Mouse (Mus musculus) brown adipose tissue, adult 24 weeks (tissue): Measurements from ENCODE around the gene Tbc1d7. TPM values are rescaled to one million over a fixed set of nuclear protein-coding genes. Genes with fewer than 3 reads are reported as not detected.
A peak's percentile ranks its signal among the peaks of the same experiment; 100 is the strongest.

Experiments
- H3K27ac ChIP-seq: fragments of 200-500 bp; replicated peaks from 2 replicates; pipeline ENCODE4 v1.5.1; 2012; ENCODE audit warnings: low read depth, mild to moderate bottlenecking, low read length
- H3K4me1 ChIP-seq: fragments of 200-500 bp; 2 replicates; pipeline ENCODE4 v1.6.1; 2012; ENCODE audit warnings: low read length, mixed read lengths; ENCODE audit not compliant: control insufficient read depth, insufficient read depth, insufficient read length
- H3K4me3 ChIP-seq: fragments of 200-500 bp; 2 replicates; pipeline ENCODE4 v1.5.1; 2012; ENCODE audit warnings: low read depth, mild to moderate bottlenecking, low read length, moderate library complexity; ENCODE audit not compliant: insufficient read depth
- polyA plus RNA-seq: library from polyadenylated mRNA; stranded (reverse); fragments of >200 nt; gene quantifications from 2 replicates; pipeline ENCODE4 v1.2.4, GENCODE M21; 2012; ENCODE audit not compliant: missing spikeins, insufficient read depth, insufficient read length

Gene Tbc1d7
- polyA plus RNA-seq, 1 experiment = 27.2 TPM

- H3K4me1 ChIP-seq = peaks cover 14% of the 10 kb centered on the region
- H3K27ac ChIP-seq = no peak overlapping the region
- H3K4me3 ChIP-seq = no peak overlapping the region
Observed at GRCm38 (mm10) chr13:43203234-43203633, 31.9 kb upstream of the Tbc1d7 start.

DNA sequence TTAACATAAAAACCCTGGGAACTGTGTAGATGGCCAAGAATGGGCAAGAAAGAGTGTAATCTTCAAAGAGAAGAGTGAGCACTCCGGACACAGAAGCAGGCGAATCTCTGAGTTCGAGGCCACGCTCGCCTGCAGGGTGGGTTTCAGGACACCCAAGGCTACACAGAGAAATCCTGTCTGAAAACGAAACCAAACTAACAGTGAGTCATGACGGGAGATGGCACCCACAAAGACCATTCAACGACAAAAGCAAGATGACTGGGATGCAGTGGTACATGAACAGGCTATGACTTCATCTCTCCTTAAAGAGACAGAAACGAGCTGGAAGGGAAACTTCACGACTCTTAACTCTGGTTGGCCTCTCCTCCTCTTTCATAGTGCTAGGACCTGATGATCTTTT lies 31.1 kb upstream of the Tbc1d7 start:
- H3K4me1 ChIP-seq = peaks cover 14% of the 10 kb centered on the region
- no peak overlapping the region for H3K4me3 ChIP-seq
- no peak overlapping the region for H3K27ac ChIP-seq

- no peak overlapping the region for H3K4me3 ChIP-seq
- H3K27ac ChIP-seq = no peak overlapping the region
- H3K4me1 ChIP-seq = peaks cover 15% of the 10 kb centered on the region
Observed at GRCm38 (mm10) chr13:43201033-43201432, 29.7 kb upstream of the Tbc1d7 start.

- no peak overlapping the region for H3K4me3 ChIP-seq
Observed at GRCm38 (mm10) chr13:43200473-43200872, 29.2 kb upstream of the Tbc1d7 start.

DNA sequence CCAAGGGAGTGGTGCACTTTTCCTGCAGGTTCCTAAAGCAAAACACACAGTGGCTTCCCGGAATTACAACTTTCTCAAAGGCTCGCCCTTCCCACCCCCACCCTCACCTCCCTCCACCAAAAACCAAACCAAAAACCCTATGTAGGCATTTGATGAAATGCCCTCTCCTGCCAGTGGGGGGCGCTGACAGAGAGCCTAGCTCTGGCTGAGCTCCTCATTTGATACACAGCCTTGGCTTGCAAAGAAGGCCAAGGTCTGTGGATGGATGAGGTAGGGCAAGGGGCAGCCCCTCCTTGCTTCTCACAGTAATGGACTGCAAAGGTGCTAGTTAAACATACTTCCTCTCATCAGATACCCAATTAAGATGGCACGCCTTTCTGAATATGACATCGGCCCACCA lies 28.4 kb upstream of the Tbc1d7 start:
- H3K4me1 ChIP-seq = peaks cover 13% of the 10 kb centered on the region
- H3K4me3 ChIP-seq = no peak overlapping the region
- H3K27ac ChIP-seq = no peak overlapping the region

More at GRCm38 (mm10) chr13:43200473-43200872, 29.2 kb upstream of the Tbc1d7 start:
- H3K27ac ChIP-seq = no peak overlapping the region
- H3K4me1 ChIP-seq = peaks cover 15% of the 10 kb centered on the region

GRCm38 (mm10) chr13:43199282-43199681 lies 28.0 kb upstream of the Tbc1d7 start:
- Histone ChIP-seq H3K4me1 (peaks cover 13% of the 10 kb centered on the region), H3K27ac (no peak overlapping the region), H3K4me3 (no peak overlapping the region)

DNA sequence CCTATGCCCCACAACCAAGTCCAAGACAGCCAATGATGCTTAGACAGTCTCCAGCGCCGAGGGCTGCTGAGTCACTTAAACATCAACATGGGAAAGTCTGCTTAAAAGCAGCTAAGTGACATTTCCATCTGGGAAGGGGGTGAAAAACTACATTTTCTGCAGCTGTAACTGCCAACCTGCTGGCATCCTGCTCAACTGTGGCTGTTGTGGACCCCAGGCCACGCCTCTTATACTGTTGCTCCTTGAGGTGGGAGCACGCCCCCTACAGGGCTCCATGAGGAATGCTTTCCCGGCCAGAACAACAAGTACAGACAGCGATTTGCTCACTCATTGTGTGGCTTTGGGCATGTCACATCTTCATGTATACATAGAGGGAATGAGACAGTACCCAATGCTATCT lies 25.9 kb upstream of the Tbc1d7 start:
- H3K4me1 ChIP-seq = peaks cover 8% of the 10 kb centered on the region
- no peak overlapping the region for H3K4me3 ChIP-seq
- no peak overlapping the region for H3K27ac ChIP-seq

DNA sequence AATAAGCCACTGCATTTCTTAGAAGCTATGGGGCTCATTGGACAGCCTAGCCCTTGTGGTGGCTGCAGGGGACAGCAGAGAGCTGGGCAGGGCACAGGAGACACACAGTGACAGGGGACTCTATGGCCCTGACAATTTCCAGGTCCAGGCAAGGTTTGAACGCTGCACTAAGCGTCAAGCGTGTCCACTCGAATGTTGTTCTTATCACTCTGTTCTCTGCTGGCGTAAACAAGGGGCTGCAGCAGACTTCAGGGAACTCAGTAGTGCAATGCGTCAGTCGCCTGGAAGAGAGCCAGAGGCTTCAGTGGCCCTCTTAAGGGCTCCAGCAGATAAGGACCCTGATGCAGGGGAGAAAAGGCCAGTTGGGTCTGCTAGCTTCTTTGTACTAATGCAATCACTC lies 24.7 kb upstream of the Tbc1d7 start:
- Histone ChIP-seq H3K4me3 (no peak overlapping the region), H3K4me1 (peaks cover 14% of the 10 kb centered on the region), H3K27ac (no peak overlapping the region)

DNA sequence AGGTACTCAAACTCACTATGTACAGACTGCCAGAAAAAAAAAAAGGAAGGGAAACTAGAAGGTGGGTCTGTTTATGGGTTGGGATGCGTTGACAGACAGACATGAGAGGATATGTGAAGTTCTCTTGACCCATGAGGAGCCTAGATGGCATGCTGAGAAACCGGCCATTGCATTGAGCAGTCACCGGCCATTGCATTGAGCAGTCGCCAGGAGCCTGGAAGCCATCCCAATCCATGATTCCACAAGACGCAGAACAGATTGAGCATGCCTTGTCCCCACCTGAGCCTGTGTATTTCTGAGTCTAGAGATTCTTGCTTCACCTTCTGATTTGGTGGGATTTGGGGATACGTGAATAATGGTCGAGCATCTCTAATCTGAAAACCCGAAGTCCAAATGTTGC lies 22.6 kb upstream of the Tbc1d7 start:
- H3K4me1 ChIP-seq = peaks cover 11% of the 10 kb centered on the region; the same call in 1 of the 2 replicates
- no peak overlapping the region for H3K27ac ChIP-seq
- H3K4me3 ChIP-seq = no peak overlapping the region

GRCm38 (mm10) chr13:43193266-43193665 lies 22.0 kb upstream of the Tbc1d7 start:
- Histone ChIP-seq H3K27ac (no peak overlapping the region), H3K4me1 (peaks cover 11% of the 10 kb centered on the region; the same call in 1 of the 2 replicates), H3K4me3 (no peak overlapping the region)

GRCm38 (mm10) chr13:43191741-43192192 lies 20.5 kb upstream of the Tbc1d7 start:
- peaks cover 11% of the 10 kb centered on the region; the same call in 1 of the 2 replicates for H3K4me1 ChIP-seq
- H3K27ac ChIP-seq = no peak overlapping the region
- peak overlapping the region; percentile 12; the same call in 1 of the 2 replicates for H3K4me3 ChIP-seq

DNA sequence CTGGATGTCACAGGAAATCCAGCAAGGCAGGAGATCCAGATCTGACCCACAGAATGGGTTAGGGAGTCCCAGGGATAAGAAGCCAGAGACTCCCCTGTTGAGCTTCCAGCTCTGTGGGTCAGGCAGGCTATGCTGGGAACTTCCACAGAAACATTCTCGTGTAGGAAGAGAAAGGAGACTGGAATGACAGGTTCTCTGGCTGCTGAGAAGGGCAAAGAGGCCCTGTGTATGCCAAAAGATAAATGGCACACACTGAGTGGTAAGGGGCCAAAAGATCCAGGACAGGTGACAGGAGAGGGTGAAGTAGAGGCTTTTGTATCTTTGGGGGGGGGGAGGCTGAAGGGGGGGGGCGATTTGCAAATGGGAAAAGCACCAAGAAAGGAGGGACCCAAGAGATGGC lies 20.0 kb upstream of the Tbc1d7 start:
- peaks cover 11% of the 10 kb centered on the region; the same call in 1 of the 2 replicates for H3K4me1 ChIP-seq
- H3K27ac ChIP-seq = no peak overlapping the region
- no peak overlapping the region for H3K4me3 ChIP-seq

DNA sequence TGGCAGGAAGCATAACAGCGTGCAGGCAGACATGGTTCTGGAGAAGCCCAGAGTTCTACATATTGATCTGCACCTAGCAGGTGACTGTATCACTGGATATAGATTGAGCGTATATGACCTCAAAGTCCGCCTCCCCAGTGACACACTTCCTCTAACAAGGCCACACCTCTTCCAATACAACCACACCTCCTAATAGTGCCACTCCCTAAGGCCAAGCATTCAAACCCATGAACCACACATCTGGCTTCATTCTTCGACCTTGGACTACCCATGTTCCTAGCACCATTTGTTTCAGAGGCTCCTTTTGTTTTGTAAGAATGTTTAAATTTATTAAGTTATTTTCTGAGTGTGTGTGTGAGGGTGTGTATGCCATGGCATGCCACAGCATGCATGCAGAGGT lies 16.4 kb upstream of the Tbc1d7 start:
- H3K4me3 ChIP-seq = no peak overlapping the region
- no peak overlapping the region for H3K27ac ChIP-seq
- peaks cover 6% of the 10 kb centered on the region; the same call in 1 of the 2 replicates for H3K4me1 ChIP-seq

GRCm38 (mm10) chr13:43183248-43184055 lies 12.2 kb upstream of the Tbc1d7 start:
- Histone ChIP-seq H3K4me1 (no peaks in the 10 kb centered on the region), H3K4me3 (peak overlapping the region; percentile 41), H3K27ac (no peak overlapping the region)

GRCm38 (mm10) chr13:43182465-43183201 lies 11.3 kb upstream of the Tbc1d7 start:
- Histone ChIP-seq H3K27ac (no peak overlapping the region), H3K4me3 (peak overlapping the region; percentile 41)

More at GRCm38 (mm10) chr13:43182465-43183201, 11.3 kb upstream of the Tbc1d7 start:
- H3K4me1 ChIP-seq = no peaks in the 10 kb centered on the region
